Mouse (Mus musculus) lung, postnatal 4 days (tissue): ENCODE measurements at regions not wholly inside any gene's neighbourhood (a gene's known extent, or its start where the extent isn't known, plus 50 kb on each side); places are given as distances from the start of the nearest gene placed in this dataset.
"Not testable (repeated sequence)": the region's sequence is repeated elsewhere in the genome, so short reads cannot be mapped to it uniquely, and the experiment has no call there.

ENCODE experiments used
- DNase-seq, 2 experiments: peaks; one replicate each; pipeline ENCODE4 v3.0.0; 2021

DNA sequence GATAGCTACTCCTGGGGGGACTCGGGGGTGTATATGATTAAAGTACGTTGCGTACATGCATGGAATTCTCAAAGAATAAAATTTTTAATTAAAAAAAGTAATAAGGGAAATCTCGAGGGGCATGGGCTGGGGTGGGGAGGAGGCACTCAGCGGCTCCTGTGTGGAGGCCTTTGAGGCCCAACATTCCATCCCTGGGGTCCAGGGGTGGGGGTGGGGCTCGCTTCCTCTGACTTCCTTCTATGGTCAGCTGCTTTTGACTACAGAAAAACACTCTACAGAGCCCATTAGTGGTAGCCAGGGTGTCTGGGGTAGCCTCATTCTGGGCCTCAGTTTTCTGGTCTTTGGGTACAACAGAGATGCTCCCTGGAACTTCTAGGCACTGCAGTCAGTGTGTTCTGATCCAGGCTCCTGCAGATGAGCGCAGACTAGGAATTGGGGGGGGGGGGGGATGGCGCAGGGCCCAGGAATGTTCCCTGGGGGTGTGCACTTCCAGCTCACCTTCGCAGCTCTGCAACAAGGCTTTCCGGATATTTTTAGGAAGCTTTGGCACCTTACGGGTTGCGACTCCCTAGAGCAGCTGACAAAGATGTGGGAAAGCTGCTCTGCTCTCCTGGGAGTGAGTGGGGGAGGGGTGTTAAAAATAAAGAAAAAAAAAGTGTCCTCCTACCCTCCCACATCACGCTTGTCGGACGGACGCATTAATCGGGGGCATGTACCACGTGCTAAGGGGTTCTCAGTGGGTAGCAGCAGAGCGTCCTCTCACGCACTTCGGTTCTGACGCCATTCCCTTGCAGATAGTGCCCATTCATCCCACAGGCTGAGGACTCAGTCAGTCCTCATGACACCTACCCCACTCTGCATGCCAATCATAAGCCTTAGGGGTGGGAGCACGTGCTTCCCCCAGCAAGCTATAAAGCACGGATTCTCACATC lies 89.1 kb downstream of the Rhob start:
- DNase-seq = no peak

DNA sequence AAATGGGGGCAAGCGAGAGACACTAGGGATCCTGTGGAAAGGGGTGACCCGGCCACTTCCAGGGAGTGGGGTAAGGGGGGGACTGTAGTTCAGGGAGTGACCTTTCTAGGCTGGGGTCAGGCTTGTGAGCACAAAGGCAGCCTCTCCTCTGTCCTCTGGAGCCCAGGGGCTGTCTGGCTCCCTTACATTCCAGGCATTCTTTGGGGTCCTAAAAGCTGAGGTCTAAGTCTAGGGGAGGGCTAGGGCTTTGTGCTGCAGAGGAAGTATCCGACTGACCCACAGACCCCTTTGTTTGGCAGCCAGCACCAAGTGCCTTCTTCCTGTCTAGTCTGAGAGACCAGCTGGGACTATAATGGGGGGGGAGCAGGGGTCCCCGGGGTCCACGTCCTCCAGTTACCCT lies 88.9 kb downstream of the Hs1bp3 start:
- peak in 1 of 2 experiments; percentile 61 for DNase-seq

DNA sequence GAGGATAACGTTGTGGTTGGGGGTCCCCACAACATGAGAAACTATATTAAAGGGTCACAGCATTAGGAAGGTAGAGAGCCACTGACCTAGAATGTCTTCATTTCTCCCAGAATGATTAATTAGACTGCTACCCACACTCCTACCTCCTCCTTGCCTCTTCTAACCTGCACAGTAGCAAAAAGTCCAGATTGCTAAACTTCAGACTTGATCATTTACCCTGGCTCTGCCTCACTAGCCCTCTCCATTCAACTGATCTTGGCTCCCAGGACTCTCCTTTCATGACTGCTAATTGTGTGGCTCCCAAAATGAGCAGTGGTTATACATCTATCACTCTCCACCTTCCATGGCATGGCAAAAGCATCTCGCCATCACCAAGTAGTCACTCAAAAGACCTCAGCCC lies 88.1 kb downstream of the Hs1bp3 start:
- DNase-seq = no peak

DNA sequence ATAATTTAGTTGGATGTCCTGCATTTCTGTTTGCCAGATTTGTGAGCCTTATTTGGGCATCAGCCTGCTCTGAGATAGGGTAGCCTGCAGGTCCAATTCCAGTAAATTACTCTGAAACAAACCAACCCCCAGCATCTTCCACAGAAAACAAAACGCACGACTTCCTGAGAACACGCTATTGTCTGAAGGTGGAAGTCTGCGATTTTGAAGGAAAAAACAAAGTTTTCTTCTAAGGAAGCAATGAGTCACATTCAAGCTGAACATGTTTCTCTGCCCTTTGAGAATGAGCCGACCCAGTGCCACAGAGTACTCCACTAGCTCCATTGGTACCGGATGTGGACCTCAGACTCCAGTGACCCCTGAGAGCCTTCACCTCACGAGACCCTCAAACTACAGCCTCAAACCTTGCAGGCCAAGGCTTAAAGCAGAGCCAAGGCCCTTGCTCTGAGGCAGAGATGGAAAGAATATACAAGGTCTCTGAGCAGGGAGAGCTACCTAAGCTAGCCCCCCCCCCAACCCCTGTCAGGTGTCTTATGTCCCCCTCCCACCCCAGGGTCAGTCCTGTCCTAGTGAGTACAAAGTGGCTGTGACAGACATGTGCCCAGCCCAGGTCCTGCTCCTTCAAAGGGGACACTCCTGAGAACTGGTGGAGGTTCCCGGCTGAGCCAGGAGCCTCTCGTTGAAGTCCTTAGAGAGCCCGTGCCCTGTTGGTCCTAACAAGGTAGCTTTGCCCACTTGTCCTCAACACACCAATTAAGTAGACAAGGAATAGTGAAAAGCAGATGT lies 87.3 kb downstream of the Hs1bp3 start:
- no peak for DNase-seq

GRCm38 (mm10) chr12:8398852-8399251 lies 85.6 kb downstream of the Hs1bp3 start:
- no peak for DNase-seq

DNA sequence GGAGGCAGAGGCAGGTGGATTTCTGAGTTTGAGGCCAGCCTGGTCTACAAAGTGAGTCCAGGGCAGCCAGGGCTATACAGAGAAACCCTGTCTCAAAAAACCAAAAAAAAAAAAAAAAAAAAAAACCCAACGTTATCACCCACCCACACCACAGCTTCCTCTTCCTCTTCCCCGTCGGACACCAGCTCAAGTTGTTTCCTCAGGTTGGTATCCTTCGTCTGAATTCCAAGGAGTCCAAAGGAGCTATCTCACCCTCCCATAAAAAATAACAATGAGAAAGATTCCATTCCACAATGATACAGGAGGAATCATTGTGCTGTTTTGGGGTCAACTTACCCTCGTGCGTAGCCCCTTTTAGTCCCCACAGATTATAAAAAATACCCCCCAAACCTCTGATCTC lies 83.2 kb downstream of the Hs1bp3 start:
- DNase-seq = not testable (repeated sequence)

DNA sequence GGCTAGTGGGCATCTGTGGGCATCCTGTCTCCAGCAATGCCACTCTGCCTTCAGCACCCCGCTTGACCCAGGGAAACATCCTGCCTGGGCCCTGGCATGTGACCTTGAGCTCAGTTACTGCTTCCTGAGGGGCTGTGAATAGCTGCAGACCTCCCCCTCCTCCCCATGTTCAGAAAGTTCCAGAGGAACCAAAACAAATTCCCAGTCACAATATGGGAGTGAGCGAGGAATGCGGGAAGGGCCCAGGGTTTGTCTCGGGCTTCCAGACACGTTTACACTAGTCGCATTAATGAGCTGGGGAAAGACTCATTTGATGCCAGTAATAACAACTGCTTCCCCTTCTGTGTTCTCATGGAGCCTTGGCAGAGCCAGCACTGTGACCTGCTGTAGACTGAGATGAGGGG lies 81.7 kb downstream of the Hs1bp3 start:
- DNase-seq = peak; percentile 64 to 84

DNA sequence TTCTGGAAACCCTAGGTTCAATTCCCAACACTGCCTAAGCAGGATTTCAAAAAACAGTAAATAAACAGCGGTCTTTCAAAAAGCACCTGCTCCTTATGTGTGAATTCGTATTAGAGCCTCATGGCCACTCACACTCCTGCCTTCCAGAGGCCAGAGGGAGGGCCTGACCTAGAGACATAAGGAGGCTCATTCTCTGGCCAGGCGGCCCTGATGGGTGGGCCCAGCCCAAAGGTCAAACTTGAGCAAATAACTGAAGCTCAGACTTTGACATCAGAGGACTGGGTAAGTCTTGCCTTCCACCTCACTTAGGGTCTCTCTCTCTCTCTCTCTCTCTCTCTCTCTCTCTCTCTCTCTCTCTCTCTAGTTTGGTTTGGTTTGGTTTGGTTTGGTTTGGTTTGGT lies 80.7 kb downstream of the Hs1bp3 start:
- DNase-seq = no peak
